Mouse (Mus musculus): ENCODE results near the gene Gale.

GRCm38 (mm10) chr4:135951505-135951904 lies 12.0 kb upstream of the Gale start:
- TF ChIP-seq MAFK (IDR thresholded peaks at IDR 0.05; ENCODE audit: insufficient read depth, low read depth, low read length): no peak
- TF ChIP-seq CHD2 (IDR thresholded peaks at IDR 0.05; ENCODE audit: low read depth, low read length): no peak
- no peak for TF ChIP-seq HCFC1 (IDR thresholded peaks at IDR 0.05; ENCODE audit: borderline replicate concordance, insufficient read depth, low read length)

All from ES-E14 (cell line).